Mouse (Mus musculus): ENCODE data around the gene Spred2.

Gene Spred2

DNA sequence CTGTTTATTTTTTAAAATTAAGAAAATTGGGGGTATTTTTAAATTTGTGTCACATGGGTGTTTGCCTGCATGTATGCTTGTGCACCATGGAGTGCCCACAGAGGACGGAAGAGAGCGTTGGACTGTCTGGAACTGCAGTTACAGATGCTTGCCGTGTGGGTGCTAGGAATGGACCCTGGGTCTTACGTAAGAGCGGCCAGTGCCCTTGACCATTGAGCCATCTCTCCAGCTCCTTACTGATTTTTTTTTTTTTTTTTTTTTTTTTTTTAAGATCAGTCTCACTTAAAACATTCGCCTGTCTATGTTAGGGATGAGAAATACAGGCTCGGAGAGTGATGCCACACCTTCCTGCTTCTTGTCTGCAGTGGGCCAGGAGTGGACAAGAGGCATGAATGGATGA is 29.7 kb downstream of the Spred2 start:
- no peak for DNase-seq (ENCODE audit: low read depth)

DNA sequence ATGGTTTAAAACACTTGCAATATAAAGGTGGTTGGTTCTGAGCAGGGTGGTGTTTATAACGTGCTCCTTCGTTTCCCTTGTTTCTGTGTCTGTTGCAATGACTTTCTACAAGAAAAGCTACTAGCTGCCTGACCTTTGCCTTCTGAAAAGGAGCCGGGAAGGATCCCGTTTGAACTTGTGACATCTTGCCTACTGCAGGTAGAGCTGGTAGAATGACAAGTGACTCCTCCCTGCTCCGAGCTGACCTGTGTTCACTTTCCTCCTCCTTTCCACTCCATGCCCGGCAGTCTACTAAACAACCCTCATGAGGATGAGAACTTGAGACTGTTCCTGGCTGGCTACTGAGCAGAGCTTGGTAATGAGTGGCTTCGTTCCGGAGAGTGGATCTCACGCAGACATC is 30.9 kb downstream of the Spred2 start:
- no peak for DNase-seq (ENCODE audit: low read depth)

DNA sequence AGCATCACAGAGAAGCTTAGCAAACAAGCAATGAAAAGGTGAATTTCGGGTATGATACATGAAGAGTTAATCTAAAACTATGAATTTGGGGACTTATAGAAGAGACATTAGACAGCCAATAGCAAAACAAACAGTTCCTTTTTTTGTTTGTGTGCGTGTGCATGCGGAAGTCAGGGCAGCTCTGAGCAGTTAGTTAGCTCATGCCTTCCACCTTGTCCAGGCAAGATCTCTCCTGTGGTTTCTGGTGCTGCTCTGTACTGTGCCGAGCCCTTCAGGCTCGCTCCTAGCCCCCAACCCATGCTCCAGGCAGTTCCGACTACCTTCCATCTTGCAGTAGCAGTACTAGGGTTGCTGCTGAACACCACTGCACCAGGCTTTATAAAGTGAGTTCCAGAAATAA is 31.5 kb downstream of the Spred2 start:
- DNase-seq (ENCODE audit: low read depth), result no peak

DNA sequence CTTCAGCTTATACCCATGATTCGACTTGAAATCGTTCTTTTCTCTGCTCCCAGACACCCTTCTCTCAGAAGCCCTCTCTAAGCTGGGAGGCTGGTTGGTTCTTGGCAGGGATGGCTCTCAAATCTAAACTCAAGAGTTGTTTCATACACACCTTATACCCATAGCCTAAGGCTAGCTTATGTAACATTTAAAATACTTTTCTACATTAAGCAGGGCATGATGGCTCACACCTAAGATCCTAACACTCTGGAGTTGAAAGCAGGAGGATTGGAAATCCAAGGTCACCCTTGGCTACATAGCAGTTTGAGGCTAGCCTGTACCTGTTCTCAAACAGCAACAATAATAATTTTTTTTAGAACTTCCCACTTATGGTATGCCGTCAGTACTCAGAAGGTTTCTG is 34.8 kb downstream of the Spred2 start:
- no peak for DNase-seq (ENCODE audit: low read depth)

DNA sequence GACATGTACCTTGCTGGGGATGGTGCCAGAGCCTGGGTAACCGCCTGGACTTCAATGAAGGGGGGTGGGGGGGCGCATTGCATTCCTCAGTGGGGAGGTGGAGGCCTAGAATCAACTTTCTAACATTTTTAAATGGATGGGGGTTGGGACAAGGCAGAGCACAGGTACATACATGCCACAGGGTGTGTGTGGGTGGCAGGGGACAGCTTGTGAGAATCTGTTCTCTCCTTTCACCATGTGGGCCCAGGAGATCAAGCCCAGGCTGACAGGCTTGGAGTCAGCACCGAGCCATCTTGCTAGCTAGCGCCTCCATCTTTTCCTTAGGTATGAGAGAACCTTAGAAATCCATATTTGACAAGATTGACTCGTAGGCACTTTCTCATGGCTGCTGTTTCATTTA is 35.7 kb downstream of the Spred2 start:
- no peak for DNase-seq (ENCODE audit: low read depth)

DNA sequence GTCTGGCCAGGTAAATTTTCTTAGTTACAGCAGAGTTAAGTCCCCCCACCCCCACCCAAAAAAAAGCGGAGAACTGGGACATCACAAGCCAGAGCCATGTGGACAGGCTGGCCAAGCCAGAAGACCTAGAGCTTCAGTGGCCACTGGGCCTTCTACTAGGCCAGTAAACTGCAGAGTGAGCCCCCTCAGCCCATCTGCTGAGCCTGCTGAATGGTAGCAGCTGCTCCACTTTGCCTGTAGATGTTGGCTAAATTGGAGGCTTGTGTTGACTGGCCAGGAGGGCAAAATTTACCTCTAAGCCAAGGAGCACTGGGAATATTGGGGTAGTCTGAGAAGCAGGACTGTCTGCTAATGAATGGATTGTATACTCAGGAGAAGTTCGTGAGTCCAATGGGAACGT is 36.4 kb downstream of the Spred2 start:
- DNase-seq (ENCODE audit: low read depth), result no peak

DNA sequence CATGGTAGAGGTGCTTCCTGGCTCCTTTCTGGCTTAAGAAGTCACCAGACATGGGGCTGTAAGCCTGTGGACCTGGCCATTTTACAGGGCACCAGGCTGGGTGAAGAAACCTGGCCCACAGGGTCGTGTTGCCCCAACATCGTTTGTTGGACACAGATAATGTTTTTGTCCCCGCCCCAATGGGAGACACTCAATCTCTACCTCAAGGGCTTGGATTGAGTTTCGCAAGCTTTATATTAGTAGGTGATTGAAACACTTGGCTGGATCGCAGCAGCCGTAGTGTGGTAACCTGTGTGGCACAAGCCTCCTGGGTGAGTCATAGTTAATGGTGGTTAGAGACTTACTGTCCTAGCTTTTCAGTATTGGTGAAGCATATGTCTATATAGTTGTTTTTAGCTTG is 36.9 kb downstream of the Spred2 start:
- DNase-seq (ENCODE audit: low read depth), result no peak

DNA sequence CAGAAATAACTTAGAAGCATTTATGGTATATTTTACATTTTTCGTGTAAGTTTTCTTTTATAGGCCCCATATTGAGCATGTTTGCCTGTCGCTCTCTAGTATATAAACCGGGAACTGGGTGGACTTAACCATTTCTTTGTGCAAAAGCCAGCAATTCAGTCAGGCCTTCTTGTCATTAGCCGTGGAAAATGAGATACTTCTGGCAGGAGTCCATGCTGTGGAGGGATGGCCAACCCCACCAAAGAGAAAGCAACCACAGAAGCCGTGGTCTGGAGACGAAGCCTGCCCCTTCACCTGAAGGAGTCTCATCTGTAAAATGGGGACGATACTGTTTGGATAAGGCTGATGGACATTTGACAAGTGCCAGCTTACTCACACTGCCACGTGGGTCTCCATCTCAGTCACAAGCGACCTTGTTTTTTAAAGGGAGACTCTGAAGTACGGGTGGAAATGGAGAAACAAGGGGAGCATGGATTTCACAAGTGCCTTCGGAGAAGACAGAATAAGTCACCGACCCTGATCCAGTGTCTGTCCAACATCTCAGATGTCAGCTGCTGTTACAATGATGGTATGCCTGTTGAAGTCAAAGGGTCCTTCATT is 37.7 kb downstream of the Spred2 start:
- no peak for DNase-seq (ENCODE audit: low read depth)

DNA sequence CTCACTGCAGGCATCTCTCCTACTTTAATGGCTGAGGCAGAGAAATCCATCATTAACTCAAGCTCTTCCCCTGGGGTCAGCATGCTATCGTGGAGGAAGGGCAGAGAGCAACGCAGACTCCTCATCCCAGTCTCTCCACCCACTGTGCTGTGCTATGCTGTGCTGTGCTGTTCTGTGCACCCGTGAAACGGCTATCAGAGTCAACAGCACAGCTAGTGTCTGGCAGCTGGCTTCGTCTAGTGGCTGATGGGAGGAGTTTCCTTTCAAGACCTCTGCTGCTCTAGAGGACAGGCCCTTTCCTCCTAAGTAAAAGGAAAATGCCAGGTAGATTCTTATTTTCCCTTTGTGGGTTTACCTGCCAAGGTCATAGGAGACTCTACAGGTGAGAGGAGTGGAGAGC is 38.6 kb downstream of the Spred2 start:
- DNase-seq (ENCODE audit: low read depth), result no peak

DNA sequence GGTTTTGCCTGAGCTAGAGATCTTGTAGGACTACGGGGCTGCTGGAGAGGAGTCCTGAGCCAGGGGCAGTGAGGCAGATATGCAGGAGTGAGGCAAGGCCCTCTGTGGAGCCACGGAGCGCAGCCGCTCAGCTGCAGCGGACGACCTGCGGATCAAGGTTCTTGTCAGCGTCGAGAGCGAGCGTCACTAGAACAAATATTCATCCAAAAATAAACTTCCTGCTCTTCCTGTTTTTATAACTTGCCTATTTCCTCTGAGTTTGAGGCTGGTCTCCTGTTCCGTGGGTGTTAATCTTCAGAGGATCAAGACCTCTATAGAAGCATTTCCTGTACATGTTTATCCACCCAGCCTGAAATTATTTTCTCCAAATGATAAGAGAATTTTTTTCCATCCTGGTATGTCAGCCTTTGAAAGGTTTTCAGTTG is 39.6 kb downstream of the Spred2 start:
- no peak for DNase-seq (ENCODE audit: low read depth)

DNA sequence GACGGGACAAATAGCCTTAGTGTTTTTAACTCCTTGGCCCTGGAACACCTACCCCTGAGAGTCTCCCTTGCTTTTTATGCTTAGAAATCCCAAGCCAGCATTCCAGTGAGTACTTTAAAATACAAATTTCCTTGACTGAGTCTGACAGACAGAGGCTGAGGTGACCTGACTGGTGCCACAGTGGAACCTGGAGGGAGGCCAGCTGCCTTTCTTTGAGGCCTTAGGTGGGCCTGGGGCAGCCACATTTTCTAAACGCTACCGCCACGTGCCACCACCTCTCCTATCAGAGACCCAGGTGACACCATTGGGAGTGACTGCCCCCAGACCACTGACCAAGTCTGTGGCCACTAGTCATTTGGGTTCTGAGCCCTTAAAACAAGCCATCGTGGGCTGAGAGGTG is 40.2 kb downstream of the Spred2 start:
- DNase-seq (ENCODE audit: low read depth), result no peak

DNA sequence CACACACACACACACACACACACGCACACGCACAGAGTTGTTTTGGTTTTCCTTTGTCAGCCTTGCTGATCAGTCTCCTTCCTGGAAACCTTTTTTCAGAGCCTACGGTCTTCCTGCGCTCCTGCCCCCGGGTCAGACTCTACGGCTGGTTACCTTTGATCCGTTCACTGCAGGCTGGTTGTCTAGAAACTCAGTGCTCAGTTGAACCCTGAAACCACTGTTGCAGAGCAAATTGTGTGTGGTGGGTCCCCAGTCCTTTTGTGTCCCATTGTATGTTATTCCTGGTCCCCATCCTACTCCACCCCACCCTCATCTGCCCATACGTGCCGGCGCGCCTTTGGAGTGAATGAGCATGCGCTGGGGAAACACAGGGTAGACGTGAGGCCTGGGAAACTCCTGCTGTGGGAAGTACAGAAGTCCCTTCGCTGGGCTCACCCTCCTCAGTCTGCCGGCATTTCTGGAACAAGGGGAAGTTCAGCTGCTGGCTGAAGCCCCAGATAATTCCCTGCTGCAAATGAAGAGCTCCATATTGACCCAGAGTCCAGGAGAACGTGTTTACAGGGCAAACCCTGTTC is 40.9 kb downstream of the Spred2 start:
- no peak for DNase-seq (ENCODE audit: low read depth)

DNA sequence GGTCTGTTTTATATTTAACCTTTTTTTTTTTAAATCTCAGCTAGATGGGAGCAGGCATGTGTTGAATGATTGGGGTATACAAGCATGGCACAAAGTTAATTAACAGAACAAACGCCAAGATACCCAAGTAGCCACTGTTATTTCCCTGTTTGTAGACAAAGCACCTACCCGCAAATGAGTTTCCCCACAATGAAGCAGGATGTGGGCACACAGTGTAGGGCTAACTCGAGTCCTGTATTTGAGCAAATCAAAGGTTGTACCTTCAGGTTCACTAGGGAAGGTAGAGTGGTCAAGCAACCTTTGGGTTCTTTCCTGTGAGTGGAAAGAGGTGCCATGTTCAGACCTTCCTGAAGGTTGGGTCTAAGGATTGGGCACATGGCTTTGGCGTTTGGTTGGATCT is 41.5 kb downstream of the Spred2 start:
- DNase-seq (ENCODE audit: low read depth), result no peak

DNA sequence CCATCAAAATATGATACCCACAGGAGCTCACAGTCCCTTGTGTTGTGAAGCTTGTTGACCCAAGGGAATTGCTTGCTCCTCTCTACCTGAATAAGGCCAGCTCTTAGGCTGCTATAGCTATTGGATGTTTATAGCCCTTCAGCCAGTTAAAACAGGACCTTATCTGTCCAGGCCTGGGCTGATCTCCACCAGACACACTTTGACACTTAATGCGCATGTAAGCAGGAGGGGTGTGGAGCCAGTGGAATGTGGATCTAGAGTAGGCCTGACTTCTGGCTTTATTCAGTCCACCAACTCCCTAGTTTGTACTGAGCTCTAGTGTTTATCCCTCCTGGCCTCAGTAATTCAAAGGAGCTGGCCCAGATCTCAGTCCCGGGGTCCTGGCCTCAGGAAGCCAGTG is 42.1 kb downstream of the Spred2 start:
- no peak for DNase-seq (ENCODE audit: low read depth)

DNA sequence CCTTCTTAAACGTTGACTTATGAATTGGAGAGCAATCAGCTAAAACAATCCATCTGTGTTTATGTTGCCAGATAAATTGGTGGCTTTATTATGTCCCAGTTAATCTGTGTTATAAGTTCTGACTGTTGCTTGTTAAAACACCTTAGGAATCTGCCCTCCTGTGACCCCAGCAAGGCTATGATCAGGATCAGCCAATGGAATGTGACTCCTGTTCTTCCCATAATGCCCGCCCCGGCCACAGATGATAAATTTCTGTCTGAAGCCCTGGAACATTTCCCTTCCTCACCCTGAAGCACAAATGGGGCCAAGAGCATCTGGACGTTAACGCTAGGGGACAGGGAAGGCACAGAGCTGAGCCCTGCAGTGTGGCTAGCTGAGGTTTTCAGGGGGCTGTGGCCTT is 45.4 kb downstream of the Spred2 start:
- DNase-seq (ENCODE audit: low read depth), result no peak

DNA sequence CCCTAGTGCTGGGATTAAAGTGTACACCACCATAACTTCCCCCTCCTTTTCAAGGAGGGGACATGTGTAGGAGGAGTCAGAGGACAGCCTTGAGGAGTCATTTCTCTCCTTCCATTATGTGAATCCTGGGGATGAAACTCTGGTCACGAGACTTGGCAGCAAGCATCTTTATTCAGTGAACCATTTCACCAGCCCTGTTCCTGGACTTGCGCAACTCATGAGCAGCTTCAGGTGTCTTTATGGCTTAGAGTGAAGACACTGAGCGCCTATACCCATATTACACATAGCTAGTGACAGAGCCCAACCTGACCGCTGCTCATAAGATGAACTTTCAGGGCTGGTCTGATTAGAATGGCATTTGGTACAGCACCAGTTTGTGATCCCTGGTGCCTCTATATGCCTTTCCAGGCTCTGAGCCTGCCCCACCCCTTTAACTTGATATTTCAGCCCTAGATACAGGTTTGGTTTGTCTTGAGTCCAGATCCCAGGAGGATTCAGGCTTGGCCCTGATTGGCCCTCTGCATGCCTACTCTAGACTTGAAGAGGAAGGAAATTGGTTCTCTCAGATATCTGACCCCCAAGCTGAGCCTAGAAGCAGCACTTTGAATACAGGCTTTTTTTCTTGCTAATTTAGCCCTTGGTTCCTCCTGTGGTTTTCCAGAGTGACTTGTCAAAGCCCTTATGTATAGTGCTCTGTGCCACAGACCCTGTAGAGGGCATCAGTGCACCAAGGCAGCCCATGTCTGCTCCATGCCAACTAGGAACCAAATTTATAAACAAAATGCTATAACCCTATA is 48.0 kb downstream of the Spred2 start:
- DNase-seq (ENCODE audit: low read depth), result no peak

DNA sequence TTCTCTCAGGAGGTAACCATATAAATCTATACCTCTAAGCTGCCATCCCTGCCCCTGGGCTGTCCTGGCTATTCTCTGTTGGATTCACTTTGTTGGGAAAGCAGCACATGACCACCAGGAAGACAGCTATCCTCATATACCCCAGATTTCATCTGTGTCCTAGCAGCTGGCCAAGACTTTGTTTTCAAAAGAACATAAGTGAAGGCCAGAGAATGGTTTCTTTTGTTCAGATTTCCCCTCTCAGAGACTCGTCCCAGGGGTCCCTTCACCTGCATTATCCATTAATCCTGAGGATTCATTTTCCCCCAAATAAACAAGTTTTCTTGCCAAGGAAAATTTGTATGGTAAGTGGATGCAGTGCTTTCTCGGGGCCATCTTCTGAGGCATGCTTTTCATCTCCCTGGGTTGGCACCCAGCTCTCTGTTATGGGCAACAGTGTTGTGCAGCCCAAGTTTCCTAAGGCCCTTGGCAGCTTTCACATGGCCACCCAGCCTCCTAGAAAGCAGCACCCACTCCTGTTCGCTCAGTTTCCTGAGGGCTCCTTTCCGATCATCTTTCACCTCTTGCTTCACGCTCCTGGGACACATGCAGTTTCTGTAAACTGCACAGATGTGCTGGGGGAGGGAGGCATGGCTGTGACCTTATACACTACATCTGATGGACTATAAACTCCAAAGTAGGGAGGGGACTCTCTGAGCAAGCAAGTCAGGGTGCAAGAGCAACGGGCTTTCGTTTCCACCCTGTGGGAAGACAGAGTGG is 49.0 kb downstream of the Spred2 start:
- DNase-seq (ENCODE audit: low read depth), result no peak

DNA sequence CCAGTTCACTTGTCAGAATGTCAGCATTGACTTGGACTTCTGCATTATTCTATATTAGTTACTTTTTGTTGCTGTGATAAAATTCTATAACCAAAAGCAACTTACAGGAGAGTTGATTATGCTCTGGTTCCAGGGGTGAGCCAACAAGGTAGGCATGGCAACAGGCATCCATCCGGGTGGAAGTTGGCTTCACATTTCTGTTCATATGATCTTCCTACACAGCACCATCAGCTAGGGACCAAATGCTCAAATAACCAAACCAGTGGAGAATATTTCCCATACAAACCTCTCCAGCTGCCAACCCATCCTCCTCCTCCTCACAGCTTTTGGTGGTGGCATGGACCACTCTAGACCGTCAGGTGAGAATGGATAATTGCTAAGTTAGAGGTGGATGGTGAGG is 51.9 kb downstream of the Spred2 start:
- no peak for DNase-seq (ENCODE audit: low read depth)

DNA sequence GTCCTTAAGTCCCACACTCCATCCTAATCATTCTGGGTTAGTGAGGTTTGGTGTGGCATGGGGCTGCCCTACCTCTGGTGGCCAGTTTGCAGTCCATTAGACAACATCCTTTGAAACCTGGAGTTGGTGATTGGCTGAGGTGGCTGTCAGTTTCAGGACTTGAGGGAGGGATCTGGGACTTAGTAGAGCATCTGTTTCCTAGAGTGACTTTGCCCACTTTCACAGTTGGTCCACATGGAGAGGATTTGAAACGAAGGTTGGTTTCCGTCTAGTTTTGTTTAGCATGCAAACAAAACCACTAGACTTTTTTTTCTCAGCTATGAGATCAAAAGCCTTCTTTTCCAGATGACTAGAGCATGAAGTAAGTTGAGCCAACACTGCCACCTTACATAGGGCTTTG is 53.5 kb downstream of the Spred2 start:
- DNase-seq (ENCODE audit: low read depth), result no peak

DNA sequence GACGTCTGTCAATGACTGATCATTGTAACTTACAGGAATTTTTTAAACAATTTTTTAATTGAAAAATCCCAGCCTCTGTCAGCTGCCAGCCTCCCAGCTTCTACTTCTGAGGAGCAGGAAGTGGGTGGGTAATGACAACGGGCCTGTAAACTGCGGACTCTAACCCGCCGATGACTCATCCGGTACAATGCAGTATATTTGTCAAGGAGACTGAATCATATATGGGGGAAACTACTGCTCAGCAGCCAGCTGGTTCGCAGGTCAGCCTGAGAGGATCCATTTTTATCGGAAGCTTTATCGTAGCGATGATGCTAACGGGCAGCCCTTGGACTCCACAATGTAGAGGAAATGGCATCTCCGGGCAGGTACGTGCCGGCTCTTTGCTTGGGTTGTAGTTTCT is 55.2 kb downstream of the Spred2 start:
- no peak for DNase-seq (ENCODE audit: low read depth)

DNA sequence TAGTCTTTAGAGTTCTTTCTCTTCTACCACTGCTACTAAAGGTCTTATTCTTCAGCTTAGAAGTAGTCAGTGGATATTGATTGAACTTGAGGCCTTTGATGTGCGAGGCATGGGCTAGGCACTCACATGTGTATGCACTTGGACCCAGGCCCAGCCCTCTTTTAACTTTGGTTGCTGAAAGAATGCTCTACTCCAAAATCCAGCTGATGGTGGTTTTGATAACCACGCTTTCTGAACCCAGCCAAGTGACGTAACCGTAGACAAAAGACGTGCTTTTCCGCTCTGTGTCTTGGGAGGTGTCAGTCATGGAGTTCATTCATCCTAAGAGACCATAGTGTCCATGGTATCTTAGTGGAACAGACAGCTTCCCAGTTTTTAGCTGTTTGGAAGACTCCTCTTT is 57.9 kb downstream of the Spred2 start:
- no peak for DNase-seq (ENCODE audit: low read depth)

DNA sequence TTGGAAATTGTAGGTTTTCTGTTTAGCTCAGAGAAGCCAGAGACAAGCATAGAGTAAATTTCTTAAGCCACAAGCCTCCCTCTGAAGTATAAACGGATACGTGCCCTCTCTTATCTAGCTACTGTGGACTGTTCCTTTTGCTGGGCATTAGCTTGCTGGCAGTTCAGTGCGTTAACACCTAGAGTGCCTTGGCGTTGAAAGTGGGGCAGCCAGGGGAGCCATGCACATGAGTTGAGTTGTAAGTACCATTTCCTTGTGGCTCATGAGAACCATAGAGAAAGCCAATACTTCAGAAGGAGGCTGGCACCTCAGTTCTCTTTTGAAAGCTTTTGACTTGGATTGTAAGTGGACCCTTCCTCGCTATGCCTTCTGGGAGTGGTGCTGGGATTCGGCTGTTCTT is 58.6 kb downstream of the Spred2 start:
- no peak for DNase-seq (ENCODE audit: low read depth)

DNA sequence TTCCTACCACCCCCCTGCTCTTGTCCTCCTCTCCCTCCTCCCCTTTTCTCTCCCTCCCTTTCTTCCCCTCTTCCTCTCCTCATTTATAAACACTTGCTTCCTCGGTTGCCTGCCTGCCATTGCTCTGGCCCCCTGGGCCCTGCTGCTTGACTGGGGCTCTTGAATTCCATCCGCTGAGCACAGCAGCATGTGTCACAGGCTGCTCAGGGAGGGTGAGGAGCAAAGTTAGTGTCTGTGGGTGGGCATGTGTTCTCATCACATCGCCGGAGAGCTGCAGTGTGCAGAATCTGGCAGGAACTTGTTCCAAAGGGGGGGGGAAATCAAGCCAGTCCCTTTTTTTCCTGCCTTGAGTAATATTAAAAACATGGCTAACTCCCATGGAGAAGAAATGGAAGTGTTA is 59.1 kb downstream of the Spred2 start:
- no peak for DNase-seq (ENCODE audit: low read depth)
